Mouse (Mus musculus): ENCODE measurements around the gene Acsm2.

DNA sequence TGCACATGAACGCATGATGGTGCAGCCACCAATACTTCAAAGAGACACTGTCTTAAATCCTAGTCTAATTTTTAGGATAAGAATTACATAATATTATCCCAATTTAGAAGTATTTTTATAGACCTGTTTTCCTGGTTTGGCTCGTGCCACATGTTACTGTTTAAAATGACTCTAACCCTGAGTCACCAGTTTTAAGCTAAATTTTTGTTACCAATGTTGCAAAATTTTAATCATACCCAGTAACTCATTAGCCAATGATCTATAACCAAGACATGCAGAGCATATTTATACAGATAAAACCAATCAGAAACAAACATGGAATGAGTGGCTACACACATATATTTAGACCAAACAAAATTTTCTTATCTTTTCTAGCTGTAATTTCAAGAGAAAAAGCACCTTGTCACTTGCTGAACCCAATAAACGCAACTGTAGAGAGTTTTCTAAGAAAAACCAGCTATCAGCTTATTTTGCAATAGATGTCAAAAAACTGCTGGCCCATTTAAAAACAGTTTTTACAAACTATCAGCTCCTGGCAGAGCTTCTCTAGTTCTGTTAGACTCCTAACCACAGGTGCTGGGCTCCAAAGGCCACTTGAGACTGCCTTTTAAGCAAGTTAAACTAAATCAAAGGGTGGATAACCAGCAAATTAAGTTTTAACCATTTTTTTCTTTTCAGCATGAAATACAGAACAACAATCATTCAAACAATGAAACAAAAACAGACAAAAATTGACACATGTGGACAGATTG is 3.5 kb upstream of the Acsm2 start:
- no peak for TF ChIP-seq CTCF (IDR thresholded peaks at IDR 0.05; ENCODE audit: control insufficient read depth, insufficient read depth, insufficient replicate concordance, low read depth, low read length)
- TF ChIP-seq POLR2A (IDR thresholded peaks at IDR 0.05; ENCODE audit: control insufficient read depth, low read depth, low read length) = no peak

All from testis, adult 2 months (tissue).